Mouse (Mus musculus) liver, embryonic 15.5 days (tissue): ENCODE data around the gene Gigyf1. TPM values are rescaled to one million over a fixed set of nuclear protein-coding genes. Genes with fewer than 3 reads are reported as not detected.

Experiments
- ATAC-seq: fragments of 200-750 bp; cut with Nextera tagmentation; 2 replicates; pipeline ENCODE4 v1.8.0; 2017; ENCODE audit warnings: moderate number of reproducible peaks, mild to moderate bottlenecking, moderate library complexity; ENCODE audit not compliant: insufficient read depth
- H3K27ac ChIP-seq: fragments of 300-500 bp; sonication (generic); replicated peaks from 2 replicates; pipeline ENCODE4 v1.5.1; 2015; ENCODE audit warnings: mild to moderate bottlenecking, inconsistent platforms
- H3K27me3 ChIP-seq: fragments of 300-500 bp; sonication (generic); 2 replicates; pipeline ENCODE4 v1.6.1; 2015; ENCODE audit warnings: mild to moderate bottlenecking, inconsistent platforms
- H3K36me3 ChIP-seq: fragments of 300-500 bp; sonication (generic); replicated peaks from 2 replicates; pipeline ENCODE4 v1.6.1; 2015; ENCODE audit warnings: moderate library complexity, mild to moderate bottlenecking, inconsistent platforms
- H3K4me1 ChIP-seq: fragments of 300-500 bp; sonication (generic); replicated peaks from 2 replicates; pipeline ENCODE4 v1.6.1; 2015; ENCODE audit warnings: inconsistent platforms
- H3K4me2 ChIP-seq: fragments of 300-500 bp; sonication (generic); 2 replicates; pipeline ENCODE4 v1.6.1; 2015; ENCODE audit warnings: moderate library complexity, mild to moderate bottlenecking, inconsistent platforms
- H3K4me3 ChIP-seq: fragments of 300-500 bp; sonication (generic); replicated peaks from 2 replicates; pipeline ENCODE4 v1.5.1; 2015; ENCODE audit warnings: mild to moderate bottlenecking, inconsistent platforms
- H3K9ac ChIP-seq: fragments of 300-500 bp; sonication (generic); 2 replicates; pipeline ENCODE4 v1.6.1; 2015; ENCODE audit warnings: moderate library complexity, mild to moderate bottlenecking, inconsistent platforms
- H3K9me3 ChIP-seq: fragments of 300-500 bp; sonication (generic); replicated peaks from 2 replicates; pipeline ENCODE4 v1.6.1; 2016; ENCODE audit warnings: inconsistent platforms
- WGBS: fragments of 180-500 bp; shearing (Covaris S2); methylation state at CpG from one replicate; pipeline ENCODE4 v1.1.7; 2015; ENCODE audit warnings: mixed read lengths; ENCODE audit not compliant: insufficient replicate concordance; 5-methylcytosine and 5-hydroxymethylcytosine counted together
- polyA plus RNA-seq: library from polyadenylated mRNA; unstranded; fragments of >200 nt; fragmentation: Nextera tagmentation; extraction: Ambion mirVana; gene quantifications from 2 replicates; pipeline ENCODE4 v1.2.1, GENCODE M21; 2015

The Gigyf1 gene
- polyA plus RNA-seq, 1 experiment from 2014 or later = 3.2 TPM

GRCm38 (mm10) chr5:137514811-137515210, 3.5 kb upstream of the Gigyf1 start:
- H3K9ac ChIP-seq = no peak overlapping the region
- no peaks in the 10 kb centered on the region for H3K9me3 ChIP-seq
- ATAC-seq = no peak
- H3K27ac ChIP-seq = no peak overlapping the region
- peaks cover 25% of the 10 kb centered on the region for H3K36me3 ChIP-seq
- H3K4me3 ChIP-seq = no peak overlapping the region
- no peaks in the 10 kb centered on the region for H3K27me3 ChIP-seq
- WGBS = 69% methylated on average over 3 of the region's 3 CpGs
- peaks cover 54% of the 10 kb centered on the region for H3K4me1 ChIP-seq
- H3K4me2 ChIP-seq = no peak overlapping the region

- Histone ChIP-seq H3K4me2 (no peak overlapping the region), H3K27ac (no peak overlapping the region), H3K4me1 (peaks cover 11% of the 10 kb centered on the region), H3K36me3 (peaks cover 68% of the 10 kb centered on the region), H3K9me3 (no peaks in the 10 kb centered on the region), H3K9ac (no peak overlapping the region), H3K4me3 (no peak overlapping the region), H3K27me3 (no peaks in the 10 kb centered on the region)
- no peak for ATAC-seq
- 89% methylated on average over 27 of the region's 27 CpGs for WGBS
Measured at GRCm38 (mm10) chr5:137519691-137520550, 1.6 kb downstream of the Gigyf1 start.

- H3K9me3 ChIP-seq = no peaks in the 10 kb centered on the region
- no peak overlapping the region for H3K27ac ChIP-seq
- H3K36me3 ChIP-seq = peaks cover 87% of the 10 kb centered on the region
- no peak overlapping the region for H3K9ac ChIP-seq
- H3K4me3 ChIP-seq = no peak overlapping the region
- peaks cover 15% of the 10 kb centered on the region for H3K4me1 ChIP-seq
- no peak for ATAC-seq
- no peaks in the 10 kb centered on the region for H3K27me3 ChIP-seq
- WGBS = 71% methylated on average over 9 of the region's 9 CpGs
- H3K4me2 ChIP-seq = no peak overlapping the region
Measured at GRCm38 (mm10) chr5:137521861-137522260, 3.5 kb downstream of the Gigyf1 start.

- WGBS = 85% methylated on average over 11 of the region's 11 CpGs
- no peaks in the 10 kb centered on the region for H3K9me3 ChIP-seq
- no peak overlapping the region for H3K4me2 ChIP-seq
- H3K27ac ChIP-seq = no peak overlapping the region
- H3K9ac ChIP-seq = no peak overlapping the region
- H3K27me3 ChIP-seq = no peaks in the 10 kb centered on the region
- H3K4me1 ChIP-seq = peaks cover 23% of the 10 kb centered on the region
- H3K36me3 ChIP-seq = peaks cover 92% of the 10 kb centered on the region
- no peak overlapping the region for H3K4me3 ChIP-seq
- ATAC-seq = no peak
Measured at GRCm38 (mm10) chr5:137522711-137523110, 4.4 kb downstream of the Gigyf1 start.

GRCm38 (mm10) chr5:137523396-137524250, 5.3 kb downstream of the Gigyf1 start:
- peaks cover 99% of the 10 kb centered on the region for H3K36me3 ChIP-seq
- H3K4me1 ChIP-seq = peaks cover 32% of the 10 kb centered on the region
- no peak for ATAC-seq
- no peak overlapping the region for H3K9ac ChIP-seq
- 81% methylated on average over 25 of the region's 25 CpGs for WGBS
- H3K9me3 ChIP-seq = no peaks in the 10 kb centered on the region
- H3K4me3 ChIP-seq = no peak overlapping the region
- H3K27ac ChIP-seq = no peak overlapping the region
- no peaks in the 10 kb centered on the region for H3K27me3 ChIP-seq
- no peak overlapping the region for H3K4me2 ChIP-seq

- no peak overlapping the region for H3K4me2 ChIP-seq
- peaks cover 38% of the 10 kb centered on the region for H3K4me1 ChIP-seq
- no peak overlapping the region for H3K9ac ChIP-seq
- no peak overlapping the region for H3K4me3 ChIP-seq
- 80% methylated on average over 8 of the region's 8 CpGs for WGBS
- no peak for ATAC-seq
- H3K36me3 ChIP-seq = peaks cover 99% of the 10 kb centered on the region
- no peak overlapping the region for H3K27ac ChIP-seq
- no peaks in the 10 kb centered on the region for H3K27me3 ChIP-seq
- H3K9me3 ChIP-seq = no peaks in the 10 kb centered on the region
Measured at GRCm38 (mm10) chr5:137524251-137524515, 5.8 kb downstream of the Gigyf1 start.

GRCm38 (mm10) chr5:137524671-137525070, 6.3 kb downstream of the Gigyf1 start:
- no peak overlapping the region for H3K9ac ChIP-seq
- 84% methylated on average over 13 of the region's 13 CpGs for WGBS
- H3K4me3 ChIP-seq = no peak overlapping the region
- H3K27me3 ChIP-seq = no peaks in the 10 kb centered on the region
- H3K4me1 ChIP-seq = peaks cover 42% of the 10 kb centered on the region
- peaks cover 99% of the 10 kb centered on the region for H3K36me3 ChIP-seq
- no peak for ATAC-seq
- H3K9me3 ChIP-seq = no peaks in the 10 kb centered on the region
- no peak overlapping the region for H3K27ac ChIP-seq
- no peak overlapping the region for H3K4me2 ChIP-seq

GRCm38 (mm10) chr5:137525511-137525910, 7.2 kb downstream of the Gigyf1 start:
- Histone ChIP-seq H3K4me3 (no peak overlapping the region), H3K27me3 (no peaks in the 10 kb centered on the region), H3K4me1 (peaks cover 50% of the 10 kb centered on the region), H3K27ac (no peak overlapping the region), H3K36me3 (peaks cover 99% of the 10 kb centered on the region), H3K9ac (no peak overlapping the region), H3K9me3 (no peaks in the 10 kb centered on the region), H3K4me2 (no peak overlapping the region)
- 73% methylated on average over 16 of the region's 16 CpGs for WGBS
- ATAC-seq = no peak

- no peak overlapping the region; the same call in 1 of the 2 replicates for H3K4me2 ChIP-seq
- H3K9me3 ChIP-seq = no peaks in the 10 kb centered on the region
- no peak overlapping the region for H3K4me3 ChIP-seq
- no peak for ATAC-seq
- H3K36me3 ChIP-seq = peaks cover 92% of the 10 kb centered on the region
- H3K4me1 ChIP-seq = peaks cover 59% of the 10 kb centered on the region
- 24% methylated on average over 16 of the region's 16 CpGs for WGBS
- H3K27ac ChIP-seq = peak overlapping the region; percentile 55; the same call in 1 of the 2 replicates
- H3K27me3 ChIP-seq = no peaks in the 10 kb centered on the region
- H3K9ac ChIP-seq = no peak overlapping the region
Measured at GRCm38 (mm10) chr5:137526192-137526936, 8.0 kb downstream of the Gigyf1 start.

- peaks cover 81% of the 10 kb centered on the region for H3K36me3 ChIP-seq
- H3K9me3 ChIP-seq = no peaks in the 10 kb centered on the region
- peak overlapping the region; percentile 19; the same call in 1 of the 2 replicates for H3K27ac ChIP-seq
- no peaks in the 10 kb centered on the region for H3K27me3 ChIP-seq
- WGBS = 46% methylated on average over 1 of the region's 1 CpGs
- no peak overlapping the region for H3K4me2 ChIP-seq
- no peak for ATAC-seq
- H3K4me3 ChIP-seq = no peak overlapping the region
- H3K9ac ChIP-seq = no peak overlapping the region
- peaks cover 67% of the 10 kb centered on the region for H3K4me1 ChIP-seq
Measured at GRCm38 (mm10) chr5:137527413-137527812, 9.1 kb downstream of the Gigyf1 start.
